Mouse (Mus musculus) megakaryocyte, adult 5-6 weeks (primary cell): ENCODE results near the gene Srpk2. TPM values are rescaled to one million over a fixed set of nuclear protein-coding genes. Genes with fewer than 3 reads are reported as not detected.
"Not testable (repeated sequence)": the region's sequence is repeated elsewhere in the genome, so short reads cannot be mapped to it uniquely, and the experiment has no call there.

Experiments used
- ATAC-seq: 2 replicates; pipeline ENCODE4 v1.8.0; 2016; ENCODE audit warnings: mild to moderate bottlenecking, inconsistent platforms; ENCODE audit not compliant: poor library complexity, severe bottlenecking
- total RNA-seq, 2 experiments: library from RNA; stranded (forward) in 1 of 2; stranded (reverse) in 1 of 2; fragments of 153-499, 151-499 nt in 1 of 2; fragments of 221-1000, 200-1000 nt in 1 of 2; gene quantifications; 2 replicates each; pipeline versions ENCODE4 v1.2.3 to v1.2.4; 2015 to 2017

Gene Srpk2
- total RNA-seq, 2 experiments from 2014 or later = 42.0 to 52.8 TPM

GRCm38 (mm10) chr5:23674829-23675498 is 9.5 kb downstream of the Srpk2 start:
- peak; percentile 58 for ATAC-seq

GRCm38 (mm10) chr5:23672136-23672535 is 12.3 kb downstream of the Srpk2 start:
- no peak for ATAC-seq

- ATAC-seq = no peak
These were observed 13.5 kb downstream of the Srpk2 start for GRCm38 (mm10) chr5:23670880-23671279.

GRCm38 (mm10) chr5:23665906-23666305 is 18.5 kb downstream of the Srpk2 start:
- no peak for ATAC-seq

GRCm38 (mm10) chr5:23661191-23661590 is 23.2 kb downstream of the Srpk2 start:
- ATAC-seq = no peak

GRCm38 (mm10) chr5:23658017-23658416 is 26.4 kb downstream of the Srpk2 start:
- ATAC-seq = no peak

GRCm38 (mm10) chr5:23656590-23656989 is 27.8 kb downstream of the Srpk2 start:
- no peak for ATAC-seq

GRCm38 (mm10) chr5:23655030-23655429 is 29.4 kb downstream of the Srpk2 start:
- no peak for ATAC-seq

GRCm38 (mm10) chr5:23652326-23652725 is 32.1 kb downstream of the Srpk2 start:
- no peak for ATAC-seq

GRCm38 (mm10) chr5:23651786-23652185 is 32.6 kb downstream of the Srpk2 start:
- no peak for ATAC-seq

- peak; percentile 66 for ATAC-seq
These were observed 33.9 kb downstream of the Srpk2 start for GRCm38 (mm10) chr5:23650504-23650903.

- no peak for ATAC-seq
These were observed 35.2 kb downstream of the Srpk2 start for GRCm38 (mm10) chr5:23649246-23649645.

- no peak for ATAC-seq
These were observed 38.7 kb downstream of the Srpk2 start for GRCm38 (mm10) chr5:23645671-23646070.

GRCm38 (mm10) chr5:23639193-23639592 is 45.2 kb downstream of the Srpk2 start:
- ATAC-seq = not testable (repeated sequence)

GRCm38 (mm10) chr5:23638023-23638422 is 46.4 kb downstream of the Srpk2 start:
- ATAC-seq = 0 out of 2 replicates have a peak, but pooled peaks have one; percentile 24

GRCm38 (mm10) chr5:23637337-23637736 is 47.1 kb downstream of the Srpk2 start:
- ATAC-seq = peak; percentile 73

- no peak for ATAC-seq
These were observed 52.9 kb downstream of the Srpk2 start for GRCm38 (mm10) chr5:23631490-23631889.

GRCm38 (mm10) chr5:23627221-23627620 is 57.2 kb downstream of the Srpk2 start:
- ATAC-seq = no peak

- no peak for ATAC-seq
These were observed 58.2 kb downstream of the Srpk2 start for GRCm38 (mm10) chr5:23626173-23626572.

- ATAC-seq = no peak
These were observed 63.8 kb downstream of the Srpk2 start for GRCm38 (mm10) chr5:23620621-23621020.

GRCm38 (mm10) chr5:23618656-23619055 is 65.8 kb downstream of the Srpk2 start:
- no peak for ATAC-seq

GRCm38 (mm10) chr5:23617104-23617415 is 67.4 kb downstream of the Srpk2 start:
- ATAC-seq = peak; percentile 23
